Mouse (Mus musculus): ENCODE measurements at regions not wholly inside any gene's neighbourhood (a gene's known extent, or its start where the extent isn't known, plus 50 kb on each side); places are given as distances from the start of the nearest gene placed in this dataset.

- TF ChIP-seq USF2 (IDR thresholded peaks at IDR 0.05; ENCODE audit: borderline replicate concordance in 1 of 2, insufficient read depth in 1 of 2, low read depth in 1 of 2, low read length in 2 of 2), result no peak
- TF ChIP-seq JUND (IDR thresholded peaks at IDR 0.05; ENCODE audit: low read depth, low read length), result no peak
- no peak for TF ChIP-seq GATA1 (IDR thresholded peaks at IDR 0.05; ENCODE audit: low read depth, low read length)
- no peak for TF ChIP-seq MEF2A (IDR thresholded peaks at IDR 0.05; ENCODE audit: extremely low read depth, insufficient replicate concordance, low read depth, low read length, poor library complexity, severe bottlenecking)
- no peak for TF ChIP-seq CTCF (IDR thresholded peaks at IDR 0.05 in 2 of 3, conservative IDR thresholded peaks at IDR 0.05 in 1 of 3; ENCODE audit: control insufficient read depth in 1 of 3, insufficient read depth in 1 of 3, low read depth in 2 of 3, low read length in 3 of 3, poor library complexity in 1 of 3, severe bottlenecking in 1 of 3)
- TF ChIP-seq KAT2A (conservative IDR thresholded peaks at IDR 0.05; ENCODE audit: low read depth, low read length), result no peak
- no peak for TF ChIP-seq POLR2AphosphoS2 (IDR thresholded peaks at IDR 0.05; ENCODE audit: low read length)
- TF ChIP-seq MAZ (IDR thresholded peaks at IDR 0.05; ENCODE audit: low read depth, low read length), result no peak
- no peak for TF ChIP-seq TCF12 (IDR thresholded peaks at IDR 0.05; ENCODE audit: low read depth, low read length)
- no peak for TF ChIP-seq ZMIZ1 (IDR thresholded peaks at IDR 0.05; ENCODE audit: low read depth, low read length)
- no peak for TF ChIP-seq BHLHE40 (IDR thresholded peaks at IDR 0.05; ENCODE audit: borderline replicate concordance, low read depth, low read length)
- no peak for TF ChIP-seq SMC3 (IDR thresholded peaks at IDR 0.05; ENCODE audit: low read depth, low read length)
- no peak for TF ChIP-seq ZC3H11A (IDR thresholded peaks at IDR 0.05; ENCODE audit: low read depth, low read length)
Observed at GRCm38 (mm10) chr8:127944955-127945498, 413.4 kb upstream of the Nrp1 start.
